ENCODE assay signal across 20 mouse cellular contexts in genomic region chrX:11415662-11416061, GRCm38 (mm10).
DNase-seq lines count a peak whose midpoint lies in the region; ATAC-seq and TF ChIP-seq lines count a peak whose summit lies in the region.
"Had no signal": no experiment of that assay in that cellular context is flagged by ENCODE, and none has a peak within 500 bp of the region (broad histone marks: within the 10 kb centered on the region; RNA-seq: fewer than 3 reads in every experiment).

No protein-coding gene starts in this region.

- no peak for TF ChIP-seq CTCF in lung, embryonic 14.5 days (IDR thresholded peaks at IDR 0.05; ENCODE audit: low read depth)

- WGBS in heart, embryonic 12.5 days, result 36% methylated on average over 4 of the region's 4 CpGs
- 33% methylated on average over 4 of the region's 4 CpGs for WGBS in lung, embryonic 14.5 days

- H3K4me2 ChIP-seq in heart, embryonic 12.5 days, result 0 out of 2 replicates have a peak overlapping the region, but pooled peaks have one; percentile 1
- no peak overlapping the region for H3K4me2 ChIP-seq in lung, embryonic 14.5 days
- H3K4me2 ChIP-seq in myocyte (ENCODE audit: low read depth), result peak overlapping the region; percentile 24
- H3K4me2 ChIP-seq: hindbrain, embryonic 13.5 days had no signal

- H3K36me3 ChIP-seq in heart, embryonic 12.5 days, result no peaks in the 10 kb centered on the region
- no peaks in the 10 kb centered on the region for H3K36me3 ChIP-seq in lung, embryonic 14.5 days (ENCODE audit: insufficient read depth)
- H3K36me3 ChIP-seq in myocyte (ENCODE audit: control insufficient read depth, insufficient read depth), result no peaks in the 10 kb centered on the region
- H3K36me3 ChIP-seq: forebrain, embryonic 10.5 days; hindbrain, embryonic 13.5 days had no signal

- no peak for DNase-seq in heart, adult 18-20 months
- DNase-seq in lung, embryonic 14.5 days, result peak; percentile 25
- DNase-seq in lung, adult 18-20 months, result no peak
- DNase-seq in ZHBTc4 (ENCODE audit: low read depth, low spot score), result peak; percentile 5
- DNase-seq in thymus, postnatal 10 days (ENCODE audit: low spot score in 2 of 2), result no peak
- no peak for DNase-seq in layer of hippocampus, adult 8-10 months (ENCODE audit: low spot score in 2 of 2)
- DNase-seq: adrenal gland, adult 8-10 months; cerebellum, adult 9-10 months; heart, adult 2 months; left cerebral cortex, postnatal 4 days; lung, adult 2 months; lung, postnatal 36 days; right cerebral cortex, adult 18-20 months; thymus, adult 18-20 months had no signal

- peaks cover 36% of the 10 kb centered on the region for H3K27me3 ChIP-seq in heart, embryonic 12.5 days (replicated peaks)
- no peaks in the 10 kb centered on the region for H3K27me3 ChIP-seq in lung, embryonic 14.5 days (ENCODE audit: insufficient read depth, low read length)
- no peaks in the 10 kb centered on the region for H3K27me3 ChIP-seq in myocyte (ENCODE audit: control insufficient read depth, insufficient read depth, insufficient read length)

- no peak for TF ChIP-seq POLR2A in myocyte (IDR thresholded peaks at IDR 0.05; ENCODE audit: insufficient read length, low read depth)

- peaks cover 29% of the 10 kb centered on the region for H3K4me1 ChIP-seq in heart, embryonic 12.5 days (replicated peaks)
- peaks cover 10% of the 10 kb centered on the region for H3K4me1 ChIP-seq in lung, embryonic 14.5 days (ENCODE audit: insufficient read depth)

- no peaks in the 10 kb centered on the region for H3K9me3 ChIP-seq in heart, embryonic 12.5 days (replicated peaks)
- H3K9me3 ChIP-seq in lung, embryonic 14.5 days (ENCODE audit: low read depth, low read length), result no peaks in the 10 kb centered on the region
- H3K9me3 ChIP-seq: forebrain, embryonic 10.5 days; hindbrain, embryonic 13.5 days had no signal

- H3K27ac ChIP-seq in heart, embryonic 12.5 days (ENCODE audit: poor library complexity, severe bottlenecking), result no peak overlapping the region
- H3K27ac ChIP-seq in lung, embryonic 14.5 days (ENCODE audit: low read depth), result no peak overlapping the region
- H3K27ac ChIP-seq: forebrain, embryonic 10.5 days; heart, adult 2 months; hindbrain, embryonic 13.5 days; kidney, postnatal 0 days had no signal

- no peak overlapping the region for H3ac ChIP-seq in myocyte (ENCODE audit: control insufficient read depth, insufficient read length)

- H3K79me2 ChIP-seq in myocyte (ENCODE audit: control insufficient read depth, insufficient read depth), result no peaks in the 10 kb centered on the region

- H3K4me3 ChIP-seq in heart, embryonic 12.5 days, result no peak overlapping the region
- no peak overlapping the region for H3K4me3 ChIP-seq in lung, embryonic 14.5 days (ENCODE audit: low read depth, low read length)
- no peak overlapping the region for H3K4me3 ChIP-seq in myocyte
- H3K4me3 ChIP-seq: forebrain, embryonic 10.5 days; heart, adult 2 months; hindbrain, embryonic 13.5 days had no signal

- no peak overlapping the region for H3K9ac ChIP-seq in heart, embryonic 12.5 days
- no peak overlapping the region for H3K9ac ChIP-seq in lung, embryonic 14.5 days
- H3K9ac ChIP-seq: hindbrain, embryonic 13.5 days had no signal

- ATAC-seq in heart, embryonic 12.5 days (ENCODE audit: insufficient number of reproducible peaks, low FRiP score), result no peak
- no peak for ATAC-seq in lung, embryonic 14.5 days (ENCODE audit: insufficient read depth)
- ATAC-seq: midbrain, embryonic 16.5 days had no signal

TF ChIP-seq in myocyte, 11 proteins besides CTCF, POLR2A, EP300 and RAD21:
- TF ChIP-seq TCF12 (IDR thresholded peaks at IDR 0.05; ENCODE audit: insufficient read depth, poor library complexity, severe bottlenecking), result no peak
- TF ChIP-seq MYOG (IDR thresholded peaks at IDR 0.05; ENCODE audit: control insufficient read depth in 1 of 3, insufficient read depth in 1 of 3, insufficient read length in 2 of 3, low read depth in 2 of 3), result no peak
- no peak for TF ChIP-seq REST (IDR thresholded peaks at IDR 0.05; ENCODE audit: insufficient read depth, insufficient read length)
- no peak for TF ChIP-seq SRF (IDR thresholded peaks at IDR 0.05; ENCODE audit: control insufficient read depth, insufficient read length, low read depth)
- TF ChIP-seq MYOD1 (IDR thresholded peaks at IDR 0.05; ENCODE audit: control insufficient read depth in 1 of 3, insufficient read length in 2 of 3, low read depth in 2 of 3), result no peak
- TF ChIP-seq TCF3 (IDR thresholded peaks at IDR 0.05; ENCODE audit: insufficient read length, low read depth), result no peak
- no peak for TF ChIP-seq USF1 (IDR thresholded peaks at IDR 0.05; ENCODE audit: low read depth)
- no peak for TF ChIP-seq MAX (IDR thresholded peaks at IDR 0.05; ENCODE audit: low read depth)
- no peak for TF ChIP-seq CEBPB (IDR thresholded peaks at IDR 0.05; ENCODE audit: insufficient read depth, poor library complexity, severe bottlenecking)
- no peak for TF ChIP-seq E2F4 (IDR thresholded peaks at IDR 0.05; ENCODE audit: insufficient read depth)
- TF ChIP-seq POLR2AphosphoS2 (IDR thresholded peaks at IDR 0.05; ENCODE audit: insufficient read length, low read depth), result no peak
TF ChIP-seq in myocyte: peak in this region for 0.

Comparison
In these comparisons a context has a peak if more than half of its experiments do, and no peak if none do; other contexts are left out.
1. DNase-seq: peak in lung, embryonic 14.5 days (single experiment) and ZHBTc4 (single experiment); none in heart, adult 18-20 months (0 of 2), lung, adult 18-20 months (0 of 2), thymus, postnatal 10 days (0 of 2) and layer of hippocampus, adult 8-10 months (0 of 2).